Mouse (Mus musculus) heart, embryonic 12.5 days (tissue): ENCODE measurements at regions not wholly inside any gene's neighbourhood (a gene's known extent, or its start where the extent isn't known, plus 50 kb on each side); places are given as distances from the start of the nearest gene placed in this dataset.
"Not testable (repeated sequence)": the region's sequence is repeated elsewhere in the genome, so short reads cannot be mapped to it uniquely, and the experiment has no call there.

Experiments
- ATAC-seq: fragments of 200-750 bp; cut with Nextera tagmentation; 2 replicates; pipeline ENCODE4 v1.8.0; 2017; ENCODE audit warnings: moderate TSS enrichment, moderate library complexity; ENCODE audit not compliant: insufficient number of reproducible peaks, low FRiP score
- H3K27ac ChIP-seq: fragments of 300-500 bp; sonication (generic); 2 replicates; pipeline ENCODE4 v1.5.1; 2016; ENCODE audit warnings: mild to moderate bottlenecking, moderate library complexity; ENCODE audit not compliant: poor library complexity, severe bottlenecking
- H3K27me3 ChIP-seq: fragments of 300-500 bp; sonication (generic); replicated peaks from 2 replicates; pipeline ENCODE4 v1.6.1; 2016; ENCODE audit warnings: mild to moderate bottlenecking, moderate library complexity
- H3K36me3 ChIP-seq: fragments of 300-500 bp; sonication (generic); 2 replicates; pipeline ENCODE4 v1.6.1; 2016; ENCODE audit warnings: mild to moderate bottlenecking, moderate library complexity
- H3K4me1 ChIP-seq: fragments of 300-500 bp; sonication (generic); replicated peaks from 2 replicates; pipeline ENCODE4 v1.6.1; 2016; ENCODE audit warnings: mild to moderate bottlenecking
- H3K4me2 ChIP-seq: fragments of 300-500 bp; sonication (generic); 2 replicates; pipeline ENCODE4 v1.6.1; 2016; ENCODE audit warnings: mild to moderate bottlenecking, moderate library complexity
- H3K4me3 ChIP-seq: fragments of 300-500 bp; sonication (generic); 2 replicates; pipeline ENCODE4 v1.5.1; 2016; ENCODE audit warnings: mild to moderate bottlenecking
- H3K9ac ChIP-seq: fragments of 300-500 bp; sonication (generic); 2 replicates; pipeline ENCODE4 v1.6.1; 2016; ENCODE audit warnings: mild to moderate bottlenecking, moderate library complexity
- H3K9me3 ChIP-seq: fragments of 300-500 bp; sonication (generic); replicated peaks from 2 replicates; pipeline ENCODE4 v1.6.1; 2016; ENCODE audit warnings: mild to moderate bottlenecking, moderate library complexity
- WGBS: fragments of 180-500 bp; shearing (Covaris S2); methylation state at CpG from one replicate; pipeline ENCODE4 v1.1.7; 2016; 5-methylcytosine and 5-hydroxymethylcytosine counted together

DNA sequence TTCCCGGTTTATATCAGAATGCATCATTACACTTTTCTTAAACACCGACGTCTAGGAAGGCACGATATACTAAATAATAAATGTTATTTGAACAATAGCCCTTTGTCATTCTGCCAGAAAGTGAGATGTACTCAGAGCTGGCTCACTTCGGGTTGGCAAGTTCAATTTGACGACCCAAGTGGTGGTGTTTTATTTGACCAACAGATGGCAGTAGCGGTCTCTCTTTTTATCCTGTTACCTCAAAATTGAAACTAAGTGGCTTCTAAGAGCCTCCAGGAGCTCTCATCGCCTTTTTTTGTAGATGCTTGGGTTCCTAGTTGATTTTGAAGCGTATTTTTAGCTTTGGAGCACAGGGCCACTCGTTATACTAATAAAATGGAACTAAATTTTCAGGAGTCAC, 66.7 kb upstream of the Chmp2b start:
- no peaks in the 10 kb centered on the region for H3K36me3 ChIP-seq
- no peak overlapping the region for H3K4me3 ChIP-seq
- 10% methylated on average over 10 of the region's 10 CpGs for WGBS
- no peak overlapping the region for H3K9ac ChIP-seq
- 0 out of 2 replicates have a peak overlapping the region, but pooled peaks have one; percentile 18 for H3K4me2 ChIP-seq
- H3K27me3 ChIP-seq: no peaks in the 10 kb centered on the region
- no peak for ATAC-seq
- H3K27ac ChIP-seq: no peak overlapping the region
- no peaks in the 10 kb centered on the region for H3K9me3 ChIP-seq
- no peaks in the 10 kb centered on the region for H3K4me1 ChIP-seq

DNA sequence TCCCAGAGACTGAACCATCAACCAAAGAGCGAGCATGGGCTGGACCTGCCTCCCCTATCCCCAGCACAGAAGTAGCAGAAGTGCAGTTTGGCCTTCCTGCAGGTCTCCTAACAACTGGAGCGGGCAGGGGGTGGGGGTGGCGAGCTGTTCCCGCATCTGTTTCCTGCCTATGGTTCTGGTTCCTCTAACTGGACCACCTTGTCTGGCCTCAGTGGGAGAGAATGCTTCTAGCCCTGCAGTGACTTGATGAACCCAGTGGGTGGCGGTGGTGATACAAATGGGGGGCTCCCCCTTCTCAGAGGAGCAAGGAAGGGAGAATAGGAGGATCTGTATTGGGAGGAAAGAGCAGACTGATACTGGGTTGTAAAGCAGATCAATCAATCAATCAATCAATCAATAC, 69.2 kb upstream of the Chmp2b start:
- no peak for ATAC-seq
- Histone ChIP-seq H3K27ac (no peak overlapping the region), H3K4me3 (no peak overlapping the region), H3K36me3 (no peaks in the 10 kb centered on the region), H3K27me3 (no peaks in the 10 kb centered on the region), H3K4me2 (no peak overlapping the region), H3K9me3 (no peaks in the 10 kb centered on the region), H3K9ac (no peak overlapping the region), H3K4me1 (no peaks in the 10 kb centered on the region)
- WGBS: 34% methylated on average over 5 of the region's 5 CpGs

DNA sequence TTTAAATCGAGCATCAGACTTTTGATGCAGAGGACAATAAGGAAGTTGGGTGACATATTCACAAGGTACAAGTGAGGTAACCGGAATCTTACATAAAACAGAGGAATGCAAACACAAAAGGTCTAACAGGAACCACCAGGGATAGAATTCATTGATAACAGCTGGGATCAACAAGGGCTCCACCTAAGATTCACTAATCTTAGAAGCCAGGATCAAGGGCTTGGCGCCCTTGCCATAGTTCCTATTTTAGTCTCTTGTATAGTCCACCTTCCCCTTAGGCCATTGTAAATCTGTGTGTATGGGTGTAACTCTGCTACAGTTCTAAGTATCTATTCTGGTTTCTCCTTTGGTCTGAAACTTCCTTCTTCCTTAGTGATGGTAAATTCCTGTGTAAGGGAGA, 84.2 kb upstream of the Chmp2b start:
- 79% methylated on average over 3 of the region's 3 CpGs for WGBS
- not testable (repeated sequence) for H3K9me3 ChIP-seq, ATAC-seq, H3K4me2 ChIP-seq, H3K9ac ChIP-seq, H3K27me3 ChIP-seq, H3K36me3 ChIP-seq, H3K27ac ChIP-seq, H3K4me3 ChIP-seq, H3K4me1 ChIP-seq

DNA sequence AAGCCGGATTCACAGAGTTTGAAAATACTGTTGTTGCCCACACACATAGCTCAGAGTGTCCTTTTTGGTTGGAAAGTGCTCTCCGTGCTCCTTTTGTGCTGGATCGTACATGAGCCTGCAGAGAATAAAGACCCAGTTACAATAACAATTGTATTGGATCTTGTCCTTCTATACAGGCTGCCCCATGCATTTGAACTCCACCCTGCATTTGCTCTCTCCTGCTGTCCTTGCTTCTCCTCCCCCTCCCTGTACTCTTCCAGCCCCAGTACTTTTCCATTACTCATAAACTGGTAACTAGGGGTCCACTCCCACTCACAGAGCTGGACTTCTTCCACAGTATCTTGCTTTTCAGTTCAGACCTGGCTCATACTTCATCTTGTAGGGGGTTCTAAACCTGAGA, 86.5 kb upstream of the Chmp2b start:
- Histone ChIP-seq H3K36me3 (no peaks in the 10 kb centered on the region), H3K4me3 (no peak overlapping the region), H3K4me1 (no peaks in the 10 kb centered on the region), H3K9ac (no peak overlapping the region), H3K27ac (no peak overlapping the region), H3K9me3 (no peaks in the 10 kb centered on the region), H3K4me2 (no peak overlapping the region), H3K27me3 (no peaks in the 10 kb centered on the region)
- ATAC-seq: no peak
- WGBS: 80% methylated on average over 3 of the region's 3 CpGs

DNA sequence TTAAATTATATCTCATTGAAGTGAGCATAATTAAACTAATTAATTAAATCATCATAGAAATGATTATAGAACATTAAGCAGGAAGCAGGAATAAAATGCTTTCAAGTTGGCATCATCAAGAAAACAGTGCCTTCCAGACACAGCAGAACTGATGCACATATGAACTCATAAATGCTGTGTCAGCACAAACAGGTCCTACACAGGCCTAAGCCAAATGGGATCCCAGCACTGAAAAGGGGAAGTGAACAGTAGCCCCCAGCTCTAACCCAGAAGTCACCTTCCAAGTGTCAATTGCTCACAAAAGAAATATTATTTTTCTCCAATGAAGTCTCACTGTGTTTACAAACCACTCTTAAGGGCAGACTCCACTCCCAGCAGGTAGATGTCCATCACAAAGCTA, 93.0 kb upstream of the Chmp2b start:
- no peak overlapping the region for H3K27ac ChIP-seq
- no peaks in the 10 kb centered on the region for H3K36me3 ChIP-seq
- no peak for ATAC-seq
- H3K4me3 ChIP-seq: no peak overlapping the region
- H3K9ac ChIP-seq: no peak overlapping the region
- no peak overlapping the region for H3K4me2 ChIP-seq
- no peaks in the 10 kb centered on the region for H3K9me3 ChIP-seq
- no peaks in the 10 kb centered on the region for H3K27me3 ChIP-seq
- no peaks in the 10 kb centered on the region for H3K4me1 ChIP-seq

DNA sequence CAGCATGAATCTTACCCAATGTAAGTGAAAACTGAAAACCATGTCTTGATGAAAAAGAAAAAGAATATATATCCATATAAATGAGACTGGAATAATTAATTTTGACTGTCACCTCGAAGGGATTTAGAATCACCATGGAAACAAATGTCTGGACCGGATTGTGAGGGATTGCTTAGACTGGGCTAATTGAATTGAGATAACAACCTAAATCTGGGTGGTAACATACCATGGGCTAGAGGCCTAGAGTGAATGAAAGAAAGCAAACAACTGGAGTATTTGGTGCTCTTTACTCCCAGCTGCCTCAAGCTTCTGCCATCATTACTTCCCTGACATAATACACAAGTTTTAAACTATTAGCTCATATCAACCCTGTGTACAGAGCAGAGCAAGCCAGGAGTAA, 95.3 kb upstream of the Chmp2b start:
- Histone ChIP-seq H3K36me3 (no peaks in the 10 kb centered on the region), H3K27me3 (no peaks in the 10 kb centered on the region), H3K4me1 (no peaks in the 10 kb centered on the region), H3K4me3 (no peak overlapping the region), H3K4me2 (no peak overlapping the region), H3K9me3 (no peaks in the 10 kb centered on the region), H3K9ac (no peak overlapping the region), H3K27ac (no peak overlapping the region)
- no peak for ATAC-seq
- 53% methylated on average over 2 of the region's 2 CpGs for WGBS

DNA sequence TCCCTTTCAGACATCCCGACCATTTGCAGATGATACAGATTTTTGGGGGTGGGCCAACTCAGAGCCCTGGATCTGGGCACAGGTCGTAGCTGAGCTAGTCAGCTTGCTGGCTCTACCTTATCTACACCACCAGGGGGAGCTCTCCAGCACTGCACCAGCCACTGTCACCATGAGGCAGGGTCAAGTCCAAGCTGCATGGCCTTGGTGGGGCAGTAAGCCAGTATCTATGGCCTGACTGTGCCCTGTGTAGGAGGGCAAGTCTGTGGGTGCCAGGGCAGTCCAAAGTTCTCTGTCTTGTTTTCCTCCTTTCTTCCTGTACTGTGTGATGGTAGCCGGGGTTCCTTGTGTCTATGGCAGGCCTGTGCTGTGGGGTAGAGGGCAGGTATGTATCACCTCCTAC, 102.3 kb upstream of the Chmp2b start:
- Histone ChIP-seq H3K9ac (no peak overlapping the region), H3K27me3 (no peaks in the 10 kb centered on the region), H3K9me3 (no peaks in the 10 kb centered on the region), H3K4me2 (no peak overlapping the region), H3K27ac (no peak overlapping the region), H3K4me3 (no peak overlapping the region), H3K4me1 (no peaks in the 10 kb centered on the region), H3K36me3 (no peaks in the 10 kb centered on the region)
- 60% methylated on average over 3 of the region's 3 CpGs for WGBS
- no peak for ATAC-seq

DNA sequence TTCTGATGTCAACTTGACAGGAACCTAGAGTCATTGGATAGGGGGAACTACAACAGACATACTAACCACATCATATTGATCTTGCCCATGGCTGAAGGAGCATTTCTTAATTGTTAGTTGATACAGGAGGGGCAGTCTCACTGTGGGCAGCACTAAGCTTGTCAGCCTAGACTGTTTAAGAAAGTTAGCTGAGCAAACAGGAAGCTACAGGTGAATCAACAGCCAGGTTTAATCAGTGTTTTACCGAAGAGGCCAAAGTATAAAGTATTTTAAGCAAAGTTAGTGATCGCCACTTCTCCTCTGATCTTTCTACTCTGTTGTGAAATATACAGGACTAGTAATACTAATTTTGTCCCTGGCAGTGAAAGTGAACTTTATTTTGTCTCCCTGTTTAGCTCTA, 109.6 kb upstream of the Chmp2b start:
- 83% methylated on average over 2 of the region's 2 CpGs for WGBS

DNA sequence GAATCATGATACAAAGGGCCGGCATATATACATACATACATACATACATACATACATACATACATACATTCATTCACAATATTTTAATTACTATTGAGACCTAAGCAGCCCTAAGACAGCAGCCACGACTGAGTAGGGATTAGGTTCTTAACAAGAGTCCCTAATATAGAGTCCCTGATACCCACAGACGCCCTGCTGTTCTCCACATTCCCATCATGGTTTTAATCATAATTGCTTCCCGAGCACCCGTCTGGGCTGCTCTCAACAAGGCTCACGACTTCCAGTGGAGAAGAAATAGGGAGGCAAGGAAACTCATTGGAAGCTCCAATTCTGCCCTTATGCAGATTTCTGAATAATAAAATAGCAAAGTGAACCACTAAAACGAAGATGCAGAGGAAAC, 120.6 kb upstream of the Chmp2b start:
- ATAC-seq: no peak
- Histone ChIP-seq H3K4me1 (no peaks in the 10 kb centered on the region), H3K36me3 (no peaks in the 10 kb centered on the region), H3K27ac (no peak overlapping the region), H3K27me3 (no peaks in the 10 kb centered on the region), H3K9me3 (no peaks in the 10 kb centered on the region), H3K4me2 (no peak overlapping the region), H3K4me3 (no peak overlapping the region), H3K9ac (no peak overlapping the region)
- 60% methylated on average over 7 of the region's 7 CpGs for WGBS

More for the DNA sequence above, 109.6 kb upstream of the Chmp2b start:
- no peaks in the 10 kb centered on the region for H3K36me3 ChIP-seq
- H3K4me3 ChIP-seq: no peak overlapping the region
- H3K27me3 ChIP-seq: no peaks in the 10 kb centered on the region
- H3K4me2 ChIP-seq: no peak overlapping the region
- no peak overlapping the region for H3K27ac ChIP-seq
- no peaks in the 10 kb centered on the region for H3K4me1 ChIP-seq
- ATAC-seq: no peak
- H3K9ac ChIP-seq: no peak overlapping the region
- no peaks in the 10 kb centered on the region for H3K9me3 ChIP-seq

DNA sequence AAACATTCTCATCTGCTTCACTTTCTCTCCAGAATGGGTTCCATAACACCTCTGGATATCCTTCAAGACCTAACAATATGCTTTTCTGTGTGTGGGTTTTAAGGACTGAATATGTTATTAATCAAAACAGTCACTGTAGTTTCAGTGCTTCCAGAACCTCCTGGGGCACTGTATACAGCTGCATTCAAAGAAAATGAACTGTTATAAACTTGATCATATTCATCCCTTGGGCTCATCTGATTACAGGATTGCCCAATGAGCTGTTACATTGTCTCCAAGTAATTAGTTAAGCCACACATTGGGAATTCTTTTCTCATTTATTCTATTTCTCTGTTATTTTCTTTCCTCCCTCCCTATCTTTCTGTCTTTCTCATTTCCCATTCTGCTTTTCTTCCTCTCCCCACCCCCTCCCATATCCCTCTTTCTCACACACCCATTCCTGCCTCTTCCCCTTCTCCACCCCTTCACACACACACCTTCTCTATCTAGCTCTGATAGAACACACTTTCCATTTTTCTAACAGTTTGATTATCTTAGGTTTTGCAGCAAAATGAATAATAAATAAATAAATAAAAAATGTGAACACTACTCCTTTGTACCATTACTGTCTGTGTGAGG, 121.3 kb upstream of the Chmp2b start:
- H3K27me3 ChIP-seq: no peaks in the 10 kb centered on the region
- no peak for ATAC-seq
- H3K4me2 ChIP-seq: no peak overlapping the region
- H3K9me3 ChIP-seq: no peaks in the 10 kb centered on the region
- H3K9ac ChIP-seq: no peak overlapping the region
- H3K36me3 ChIP-seq: no peaks in the 10 kb centered on the region
- no peak overlapping the region for H3K27ac ChIP-seq
- no peak overlapping the region for H3K4me3 ChIP-seq
- no peaks in the 10 kb centered on the region for H3K4me1 ChIP-seq

DNA sequence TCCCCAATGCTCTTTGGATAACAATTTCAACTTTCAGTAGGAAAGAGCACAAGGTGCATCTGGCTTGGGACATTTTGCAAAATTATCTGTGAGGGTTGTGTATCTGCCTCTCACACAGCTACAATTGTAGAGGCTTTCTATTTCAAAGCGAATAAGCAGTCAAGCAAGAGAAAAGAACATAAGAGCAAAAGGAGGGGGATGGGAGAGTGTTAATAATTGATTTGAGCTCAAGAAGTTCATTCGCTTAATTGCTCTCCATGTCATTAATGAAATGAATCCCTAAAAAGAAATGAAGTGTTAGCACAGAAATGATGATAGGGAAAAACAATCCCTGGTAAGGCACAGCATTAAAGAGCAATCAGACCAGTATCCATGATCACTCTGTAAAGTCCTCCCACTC, 121.4 kb upstream of the Vgll3 start:
- Histone ChIP-seq H3K4me1 (no peaks in the 10 kb centered on the region), H3K27me3 (no peaks in the 10 kb centered on the region), H3K9me3 (no peaks in the 10 kb centered on the region), H3K27ac (no peak overlapping the region), H3K4me3 (no peak overlapping the region), H3K9ac (no peak overlapping the region), H3K36me3 (no peaks in the 10 kb centered on the region), H3K4me2 (no peak overlapping the region)
- ATAC-seq: no peak
- 69% methylated on average over 2 of the region's 2 CpGs for WGBS

DNA sequence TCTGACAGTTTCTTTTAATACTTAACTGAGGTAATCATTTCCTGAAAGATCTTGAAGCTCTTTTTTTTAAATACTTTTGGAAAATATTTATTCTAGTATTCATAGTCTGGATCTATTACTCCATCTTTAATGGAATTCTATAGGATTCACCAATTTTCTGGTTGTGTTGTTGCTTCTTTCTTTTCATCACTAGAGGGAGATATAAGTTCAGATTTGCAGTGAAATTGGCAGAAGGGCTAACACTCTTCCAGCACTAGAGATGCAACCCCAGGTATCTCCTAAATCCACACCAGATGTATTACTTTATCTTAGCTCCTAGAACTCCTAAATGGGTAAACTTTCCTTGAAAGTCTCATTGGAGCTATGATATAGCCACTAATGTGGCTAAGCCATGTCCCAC, 99.4 kb upstream of the Vgll3 start:
- Histone ChIP-seq H3K4me3 (no peak overlapping the region), H3K9me3 (no peaks in the 10 kb centered on the region), H3K4me1 (no peaks in the 10 kb centered on the region), H3K4me2 (no peak overlapping the region), H3K27ac (no peak overlapping the region), H3K27me3 (no peaks in the 10 kb centered on the region), H3K9ac (no peak overlapping the region), H3K36me3 (no peaks in the 10 kb centered on the region)
- no peak for ATAC-seq
